Mouse (Mus musculus) stomach, postnatal 0 days (tissue): ENCODE measurements around the gene Exosc6.

Experiments
- CTCF ChIP-seq: IDR thresholded peaks from 2 replicates; pipeline ENCODE4 v1.5.1; 2016; ENCODE audit warnings: antibody characterized with exemption, low read depth, mild to moderate bottlenecking, moderate library complexity
- EP300 ChIP-seq: optimal IDR thresholded peaks from 2 replicates; pipeline ENCODE3; 2016; ENCODE audit warnings: antibody characterized with exemption

- TF ChIP-seq CTCF, result no peak
- TF ChIP-seq EP300, result no peak
These were observed 26.1 kb upstream of the Exosc6 start for GRCm38 (mm10) chr8:111030045-111030444.
